Mouse (Mus musculus): ENCODE data around the gene Tpo. TPM values are rescaled to one million over a fixed set of nuclear protein-coding genes. Genes with fewer than 3 reads are reported as not detected.

Gene Tpo
- polyA plus RNA-seq, 1 experiment from 2014 or later, result not detected

Other genes with a start within 250 kb of the Tpo start
- gene Pxdn, start 195.0 kb downstream of the Tpo start, polyA plus RNA-seq (2014; fragmentation: Nextera tagmentation; extraction: Ambion mirVana), result 105 and 110 TPM in 2 replicates
- gene Sntg2, start 240.8 kb upstream of the Tpo start, polyA plus RNA-seq (2014; fragmentation: Nextera tagmentation; extraction: Ambion mirVana), result 0.92 and 1.3 TPM in 2 replicates